Mouse (Mus musculus) kidney, adult 11 months (tissue): ENCODE measurements around the gene Rab3gap1.
A peak's percentile ranks its signal among the peaks of the same experiment; 100 is the strongest.
"Not testable (repeated sequence)": the region's sequence is repeated elsewhere in the genome, so short reads cannot be mapped to it uniquely, and the experiment has no call there.

Experiments
- DNase-seq: peaks from one replicate; pipeline ENCODE4 v3.0.0; 2022

The Rab3gap1 gene

DNA sequence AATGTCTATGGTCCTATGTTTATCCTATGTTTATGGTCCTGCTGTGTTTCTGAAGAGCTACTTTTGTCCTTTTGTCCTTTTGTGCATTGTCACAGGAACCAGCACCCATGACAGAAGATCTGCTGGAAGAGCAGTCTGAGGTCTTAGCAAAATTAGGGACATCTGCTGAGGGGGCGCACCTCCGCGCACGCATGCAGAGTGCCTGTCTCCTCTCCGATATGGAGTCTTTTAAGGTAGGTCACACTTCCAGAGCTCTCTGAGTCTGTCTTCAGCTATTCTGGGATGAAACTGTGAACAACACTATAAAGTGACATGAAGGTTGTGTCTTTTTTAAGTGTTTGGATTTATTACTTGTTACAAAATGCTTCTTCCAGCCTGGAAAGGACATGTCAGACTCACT is 65.7 kb downstream of the Rab3gap1 start:
- DNase-seq = no peak

DNA sequence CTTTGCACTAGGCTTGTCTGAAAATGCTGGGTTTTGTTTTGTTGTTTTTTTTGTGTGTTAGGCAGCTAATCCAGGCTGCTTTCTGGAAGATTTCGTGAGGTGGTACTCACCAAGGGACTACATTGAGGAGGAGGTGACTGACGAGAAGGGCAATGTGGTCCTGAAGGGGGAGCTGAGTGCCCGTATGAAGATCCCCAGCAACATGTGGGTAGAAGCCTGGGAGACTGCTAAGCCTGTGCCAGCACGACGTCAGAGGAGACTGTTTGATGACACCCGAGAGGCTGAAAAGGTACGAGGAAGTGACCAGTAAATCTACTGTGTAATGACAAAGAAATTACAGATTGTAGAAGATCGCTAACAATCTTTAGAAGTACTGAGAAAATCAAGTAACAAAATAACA is 68.7 kb downstream of the Rab3gap1 start:
- no peak for DNase-seq

DNA sequence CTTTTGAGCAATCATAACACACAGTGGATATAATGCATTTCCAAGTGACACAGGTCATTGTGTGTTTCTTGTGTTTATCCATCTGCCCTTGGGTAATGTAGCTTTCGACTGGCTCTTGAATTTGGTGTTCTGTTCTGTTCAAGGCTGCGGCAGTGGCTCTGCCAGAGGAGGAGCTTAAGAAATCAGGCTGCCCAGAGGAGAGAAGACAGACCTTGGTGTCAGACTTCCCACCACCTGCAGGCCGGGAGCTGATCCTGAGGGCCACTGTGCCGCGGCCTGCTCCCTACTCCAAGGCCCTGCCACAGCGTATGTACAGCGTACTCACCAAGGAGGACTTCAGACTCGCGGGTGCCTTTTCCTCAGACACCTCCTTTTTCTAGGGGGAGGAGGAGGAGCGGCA is 73.7 kb downstream of the Rab3gap1 start:
- no peak for DNase-seq

DNA sequence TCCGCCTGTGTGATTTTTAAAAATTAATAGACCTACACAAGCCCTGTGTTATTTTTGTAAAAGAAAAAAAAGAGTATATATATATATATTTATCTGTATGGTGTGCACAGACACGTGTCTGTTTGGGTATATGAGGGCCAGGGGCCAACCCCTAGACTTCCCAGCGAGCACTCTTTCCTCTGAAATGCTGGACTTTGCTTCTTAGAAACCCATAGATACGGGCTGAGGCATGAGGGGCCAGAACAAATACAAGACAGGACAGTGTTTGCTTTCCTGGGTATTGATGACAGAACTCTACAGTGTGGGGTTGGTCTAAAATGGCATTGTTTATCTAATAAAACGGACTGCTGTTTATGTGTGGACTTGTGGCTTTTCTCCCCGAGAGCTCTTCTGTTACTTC is 74.9 kb downstream of the Rab3gap1 start:
- DNase-seq = no peak

DNA sequence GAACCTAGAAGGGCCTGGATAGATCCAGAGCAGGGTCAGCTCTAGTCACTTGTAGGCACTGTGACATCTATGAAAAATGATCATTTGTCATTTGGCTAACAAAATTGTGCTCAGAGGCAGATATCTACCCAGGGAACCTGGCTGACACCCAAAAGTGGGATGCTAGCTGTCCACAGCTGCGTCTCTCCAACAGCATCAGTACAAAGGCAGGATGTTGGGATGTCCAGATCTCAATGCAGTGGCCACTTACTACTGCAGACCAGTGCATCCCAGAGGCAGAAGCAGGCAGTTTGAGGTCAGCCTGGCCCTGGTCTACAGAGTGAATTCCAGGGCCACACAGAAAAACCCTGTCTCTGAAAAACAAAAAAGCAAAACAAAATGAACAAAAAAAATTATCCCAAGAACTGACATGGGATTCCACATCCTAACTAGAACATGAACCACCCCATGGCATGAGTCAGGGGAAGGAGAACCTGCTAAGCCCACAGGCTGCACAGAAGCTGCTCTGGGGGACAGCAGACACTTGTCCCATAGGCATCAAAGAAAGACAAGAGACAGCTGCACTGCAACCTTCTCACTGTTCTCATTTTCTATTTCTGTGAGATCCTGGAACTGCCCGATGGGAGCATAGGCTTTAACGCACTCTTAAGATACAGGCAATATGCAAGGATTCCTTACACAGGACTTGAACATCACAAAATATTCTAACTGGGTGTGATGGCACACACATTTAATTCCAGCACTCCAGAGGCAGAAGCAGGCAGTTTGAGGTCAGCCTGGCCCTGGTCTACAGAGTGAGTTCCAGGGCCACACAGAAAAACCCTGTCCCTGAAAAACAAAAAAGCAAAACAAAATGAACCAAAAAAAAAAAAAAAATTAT is 77.4 kb downstream of the Rab3gap1 start:
- DNase-seq = no peak

DNA sequence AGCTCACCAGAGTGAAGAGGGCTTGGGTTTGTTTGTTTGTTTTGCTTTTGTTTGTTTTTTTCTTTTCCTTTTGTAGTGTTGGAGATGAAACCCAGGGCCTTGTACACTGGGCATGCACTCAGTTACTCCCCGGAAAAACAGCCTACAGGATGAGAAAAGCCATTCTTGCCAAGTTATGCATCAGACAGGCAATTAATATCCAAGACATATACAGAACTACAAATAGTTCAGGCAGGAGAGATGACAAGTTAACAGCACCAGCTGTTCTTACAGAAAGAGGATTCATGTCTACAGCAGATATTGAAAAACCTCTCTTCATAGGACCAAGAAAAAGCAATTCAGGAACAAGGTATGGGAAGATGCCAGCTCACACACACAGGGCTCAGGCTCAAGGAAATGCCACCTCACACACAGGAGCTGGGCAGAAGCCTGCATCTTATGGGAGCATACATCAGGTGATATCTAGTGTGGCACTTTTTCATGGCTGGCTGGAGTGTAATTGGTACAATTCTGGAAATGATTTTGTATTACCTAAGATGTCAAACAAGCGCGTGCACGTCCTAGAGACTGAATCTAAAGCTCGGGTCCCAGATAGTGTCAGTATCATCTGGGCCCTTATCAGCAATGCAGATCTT is 78.2 kb downstream of the Rab3gap1 start:
- no peak for DNase-seq

DNA sequence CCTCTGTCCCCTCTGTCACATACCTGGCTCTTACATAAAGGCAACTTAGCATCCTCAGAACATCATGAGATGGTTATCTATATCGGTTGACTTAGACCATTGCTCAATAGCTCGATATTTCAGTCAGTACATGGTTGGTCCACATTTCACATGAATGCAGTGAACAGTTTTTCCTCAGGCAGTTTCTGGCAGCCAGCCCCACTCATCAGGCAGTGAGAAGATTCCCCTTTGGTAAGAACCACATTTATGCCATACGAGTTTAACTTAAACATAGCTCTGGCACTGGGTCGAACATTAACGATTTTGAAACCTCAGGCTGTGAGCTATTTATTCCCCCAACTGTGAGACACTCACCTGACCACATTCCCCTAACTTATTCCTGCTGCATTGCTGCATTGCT is 80.2 kb downstream of the Rab3gap1 start:
- no peak for DNase-seq

DNA sequence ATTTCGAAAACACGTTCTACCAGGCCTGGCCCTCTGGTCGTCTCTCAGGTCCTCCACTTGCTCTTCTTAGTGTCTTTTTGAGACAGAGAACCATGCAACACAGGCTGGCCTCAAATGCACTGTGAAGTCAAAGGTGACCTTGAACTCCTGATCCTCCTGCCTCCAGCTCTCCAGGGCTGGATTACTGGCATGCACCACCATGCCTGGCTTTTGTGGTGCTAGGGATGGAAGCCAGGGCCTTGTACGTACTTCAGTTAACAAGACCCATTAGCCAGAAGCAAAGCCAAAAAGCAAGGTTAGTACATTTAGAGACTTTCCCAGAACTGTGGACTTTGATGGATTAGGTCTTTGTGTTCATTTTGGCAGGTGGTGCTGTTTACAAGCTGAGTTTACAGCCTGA is 83.7 kb downstream of the Rab3gap1 start:
- DNase-seq = no peak

DNA sequence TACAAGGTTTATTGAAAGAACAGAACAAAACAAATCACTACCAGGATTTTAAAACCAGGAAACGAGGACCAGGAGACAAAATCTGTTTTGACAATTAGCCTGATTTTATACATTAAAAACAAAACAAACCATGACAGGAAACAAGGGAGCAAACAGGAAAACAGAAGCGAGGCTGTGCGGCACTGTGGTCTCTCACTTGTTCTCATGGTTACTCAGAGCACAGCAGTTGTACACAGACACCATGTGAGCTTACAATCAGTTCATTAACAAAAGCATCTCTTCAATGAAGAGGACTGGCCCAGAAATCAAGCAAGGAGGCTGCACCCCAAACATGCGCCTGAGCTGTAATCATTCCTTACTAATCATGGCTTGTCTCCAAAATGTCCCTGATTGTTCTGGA is 85.6 kb downstream of the Rab3gap1 start:
- DNase-seq = not testable (repeated sequence)

DNA sequence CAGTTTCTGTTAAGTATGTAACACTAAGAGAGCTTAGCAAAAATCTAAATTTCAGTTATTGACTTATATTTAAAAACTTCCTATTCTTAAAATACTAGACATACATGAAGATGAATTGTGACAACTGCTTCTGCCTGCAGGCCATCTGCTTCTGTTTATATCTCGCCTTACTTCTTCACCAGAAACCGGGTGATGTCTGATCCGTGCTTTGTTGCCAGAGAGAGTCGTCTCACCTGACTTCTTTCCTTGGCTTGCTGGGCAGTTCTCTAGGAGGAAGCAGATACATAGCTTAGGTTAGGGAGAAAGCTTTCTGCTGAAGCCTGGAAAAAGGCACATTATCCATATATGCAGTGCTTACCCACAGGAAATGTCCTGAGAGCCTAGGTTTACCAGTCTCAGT is 86.2 kb downstream of the Rab3gap1 start:
- DNase-seq = no peak

DNA sequence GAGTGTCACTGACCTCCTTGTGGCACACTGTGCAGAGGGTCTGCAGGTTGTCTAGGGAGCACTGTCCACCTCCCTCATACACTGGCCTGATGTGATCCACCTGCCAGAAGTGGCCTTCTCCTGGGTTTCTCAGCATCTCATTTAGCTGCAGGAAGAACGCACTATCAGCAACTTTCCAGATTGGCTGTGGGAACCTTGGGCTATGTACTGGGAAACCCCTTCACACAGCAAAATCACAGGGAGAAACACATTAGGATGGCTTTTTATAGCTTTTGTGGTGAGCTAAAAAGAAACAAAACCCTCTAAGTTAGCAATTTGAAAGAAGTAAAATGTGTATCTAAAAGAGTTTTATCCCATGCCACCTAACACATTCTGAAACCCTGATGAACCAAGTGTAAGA is 88.0 kb downstream of the Rab3gap1 start:
- DNase-seq = no peak

DNA sequence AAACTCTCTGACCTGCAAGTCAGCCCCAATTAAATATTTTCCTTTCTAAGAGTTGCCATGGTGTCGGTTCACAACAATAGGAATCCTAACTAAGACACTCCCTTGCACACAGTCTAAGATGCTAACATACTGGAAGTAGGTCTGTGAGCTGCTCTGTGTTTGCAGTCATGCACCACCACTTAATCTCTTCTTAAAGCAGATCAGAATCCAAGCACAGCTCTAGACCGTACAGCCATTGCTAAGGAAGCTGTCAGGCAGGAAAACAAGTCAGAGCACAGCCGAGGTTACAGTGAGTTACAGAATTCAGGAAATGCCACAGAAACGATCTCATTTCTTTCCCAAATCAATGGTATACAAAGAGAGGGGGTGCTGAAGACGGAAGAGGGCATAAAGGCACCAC is 90.2 kb downstream of the Rab3gap1 start:
- DNase-seq = no peak

DNA sequence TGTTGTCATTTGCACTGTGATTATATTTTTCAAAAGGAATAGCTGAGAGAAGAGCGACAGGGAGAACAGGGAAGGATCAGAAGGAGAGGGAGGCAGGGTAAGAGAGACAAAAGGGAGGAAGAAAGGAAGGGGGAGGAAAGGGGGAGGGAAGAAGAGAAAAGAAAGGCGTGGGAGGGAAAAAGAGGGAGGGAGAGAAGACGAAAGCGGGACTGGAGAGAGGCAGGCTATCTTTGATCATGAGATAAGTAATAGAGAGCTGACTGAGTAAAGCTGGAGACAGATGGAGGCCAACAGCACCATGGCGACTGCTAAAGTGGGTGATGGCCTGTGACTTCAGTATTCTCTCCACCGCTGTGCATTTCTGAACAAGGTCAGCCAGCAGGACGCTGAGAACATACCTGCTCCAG is 90.7 kb downstream of the Rab3gap1 start:
- no peak for DNase-seq

DNA sequence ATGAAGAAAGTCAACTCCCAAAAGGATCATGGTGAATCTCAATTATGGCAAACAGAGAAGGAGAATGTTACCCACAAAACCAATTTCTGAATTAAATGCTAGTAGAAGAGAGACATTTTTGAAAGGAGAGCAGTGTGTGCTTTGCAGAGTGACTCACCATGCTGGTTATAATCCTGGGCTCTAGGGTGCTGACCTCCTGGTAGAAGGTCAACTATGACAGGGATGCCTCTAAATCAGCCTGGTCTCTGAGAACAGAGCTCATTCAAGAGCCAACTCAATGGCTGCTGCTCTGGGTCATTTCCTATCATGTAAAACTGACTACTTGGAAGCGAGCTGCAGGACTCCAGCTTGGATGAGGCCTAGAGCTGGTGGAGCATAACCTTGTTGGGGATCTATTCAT is 92.6 kb downstream of the Rab3gap1 start:
- peak; percentile 8 for DNase-seq

DNA sequence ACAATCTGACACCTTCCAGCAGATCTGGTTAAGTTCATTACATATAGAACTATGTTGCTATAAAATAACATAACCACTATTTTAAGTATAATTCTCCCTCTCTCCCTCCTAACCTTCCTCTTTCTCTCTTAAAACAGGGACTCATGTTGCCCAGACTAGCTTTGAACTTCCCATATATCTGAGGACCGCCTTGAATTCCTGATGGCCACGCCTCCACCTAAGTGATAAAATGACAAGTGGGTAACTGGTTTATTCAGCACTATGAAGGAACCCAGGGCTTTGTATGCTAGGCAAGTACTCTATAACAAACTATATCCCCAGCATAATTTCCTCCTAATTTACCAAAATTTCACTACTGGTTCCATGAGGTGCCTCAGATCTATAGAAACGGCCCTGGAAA is 94.8 kb downstream of the Rab3gap1 start:
- no peak for DNase-seq

DNA sequence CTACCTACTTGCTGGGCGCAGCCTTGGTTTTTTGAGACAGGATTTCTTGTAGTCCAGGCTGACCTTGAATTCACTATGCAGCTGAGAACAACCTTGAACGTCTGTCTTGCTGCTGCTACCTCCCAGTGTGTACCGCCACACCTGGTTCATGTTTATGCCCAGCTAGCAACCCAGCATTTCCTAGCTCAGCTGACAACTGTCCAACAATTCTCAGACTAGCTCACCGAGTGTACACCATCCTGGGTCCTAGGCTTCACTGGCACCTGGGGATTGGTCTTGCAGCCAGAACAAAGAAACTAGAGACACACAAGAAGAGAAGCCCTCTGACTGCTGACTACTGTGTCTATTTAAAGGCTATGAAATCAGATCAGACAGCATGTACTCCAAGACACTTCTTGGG is 102.3 kb downstream of the Rab3gap1 start:
- no peak for DNase-seq

DNA sequence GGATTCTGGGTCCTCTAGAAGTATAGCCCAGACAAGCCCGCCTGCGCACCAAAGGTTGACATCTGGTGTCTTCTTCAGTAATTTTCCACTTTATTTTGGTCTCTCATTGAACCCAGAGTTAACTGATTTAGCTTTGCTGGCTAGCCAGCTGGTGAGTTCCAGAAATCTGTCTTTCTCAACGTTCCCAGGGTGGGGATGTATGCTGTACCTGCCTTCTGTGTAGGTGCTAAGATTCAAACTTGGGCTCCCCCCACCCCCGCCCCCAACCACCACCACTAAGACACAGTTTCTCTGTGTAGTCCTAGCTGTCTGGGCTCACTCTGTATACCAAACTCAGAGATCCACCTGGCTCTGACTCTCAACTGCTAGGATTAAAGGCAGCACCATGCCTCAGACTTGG is 105.5 kb downstream of the Rab3gap1 start:
- no peak for DNase-seq

DNA sequence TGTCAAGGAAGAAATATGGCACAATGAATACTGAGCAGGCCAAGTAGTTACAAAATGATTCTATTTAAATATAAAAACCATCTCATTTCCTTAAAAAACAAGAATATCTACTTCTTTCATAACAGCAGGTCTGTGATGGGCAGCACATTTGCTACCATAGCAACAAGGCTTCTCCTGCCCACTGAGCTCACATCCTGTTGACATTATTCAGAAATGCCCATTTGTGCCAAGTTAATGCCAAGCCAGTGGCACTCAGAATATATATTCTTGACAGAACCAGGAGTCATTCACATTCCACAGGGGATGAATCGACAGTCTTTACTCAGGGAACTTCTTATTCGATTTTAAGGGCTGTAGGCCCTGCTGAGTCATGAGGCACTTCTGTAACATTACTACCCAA is 107.1 kb downstream of the Rab3gap1 start:
- DNase-seq = no peak

DNA sequence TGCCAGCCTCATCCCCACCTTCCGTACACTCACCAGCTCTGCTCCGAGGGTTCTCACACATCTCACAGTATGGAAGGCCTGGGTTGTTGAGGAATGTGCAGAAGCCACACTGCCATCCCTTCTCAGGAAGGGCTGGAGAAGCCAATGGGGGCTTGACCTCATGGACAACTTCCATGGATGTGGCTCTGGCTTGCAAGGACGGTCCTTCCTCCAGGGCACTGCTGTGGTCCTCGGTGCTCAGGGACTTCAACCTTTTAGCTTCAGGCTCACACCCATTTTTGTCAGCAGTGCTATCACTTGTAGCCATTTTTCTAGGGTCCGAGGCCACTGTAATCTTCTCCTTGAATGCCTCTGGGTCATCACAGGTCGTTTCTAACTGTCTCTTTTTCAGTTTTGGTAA is 107.5 kb downstream of the Rab3gap1 start:
- DNase-seq = no peak

DNA sequence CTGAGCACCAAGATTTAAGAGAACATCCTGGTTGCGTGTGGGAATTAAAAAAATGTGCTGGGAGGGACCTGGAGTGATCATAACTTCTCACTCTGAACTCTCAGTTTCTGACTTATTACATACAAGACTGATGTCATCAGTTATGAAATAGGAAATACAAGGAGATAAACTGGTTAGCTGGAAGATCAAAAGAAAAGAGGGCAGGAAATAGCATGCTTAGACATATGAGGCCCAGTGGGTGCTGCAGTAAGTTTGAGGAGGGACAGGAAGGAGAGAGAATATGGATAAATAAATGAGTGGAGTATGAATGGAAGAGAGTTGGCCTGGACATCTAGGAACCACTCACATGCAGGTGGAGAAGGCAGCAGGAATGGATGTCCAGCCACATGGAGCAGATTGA is 109.6 kb downstream of the Rab3gap1 start:
- no peak for DNase-seq

DNA sequence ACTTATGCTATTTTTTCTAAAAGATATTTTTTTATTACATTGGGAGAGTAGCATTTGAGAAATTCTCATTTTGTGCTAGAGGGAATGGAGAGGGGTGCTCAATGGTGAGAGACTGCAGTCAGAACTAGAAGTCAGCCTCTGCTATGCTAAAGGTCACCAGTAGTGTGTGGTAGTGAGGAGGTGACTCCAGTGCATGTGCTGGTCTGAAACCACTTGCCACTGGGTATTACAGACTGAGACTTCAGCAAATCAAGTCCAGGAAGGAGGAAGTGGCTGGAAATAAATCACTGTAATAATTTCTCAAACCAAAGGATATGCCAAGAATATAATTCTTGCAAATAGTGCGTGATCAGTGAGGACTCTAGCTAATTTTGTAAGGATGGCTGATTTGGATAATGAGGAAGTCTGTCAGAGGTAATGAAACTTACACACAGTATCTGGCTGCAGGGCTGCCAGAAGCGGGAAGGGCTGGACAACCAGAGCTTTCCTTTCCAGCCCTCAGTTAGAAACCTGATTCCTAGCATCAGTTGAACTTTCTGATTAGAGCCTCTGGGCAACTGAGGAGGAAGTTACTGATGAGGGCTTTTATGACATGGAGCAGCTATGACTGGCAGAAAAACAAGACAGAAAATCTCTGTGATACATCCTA is 112.5 kb downstream of the Rab3gap1 start:
- no peak for DNase-seq

DNA sequence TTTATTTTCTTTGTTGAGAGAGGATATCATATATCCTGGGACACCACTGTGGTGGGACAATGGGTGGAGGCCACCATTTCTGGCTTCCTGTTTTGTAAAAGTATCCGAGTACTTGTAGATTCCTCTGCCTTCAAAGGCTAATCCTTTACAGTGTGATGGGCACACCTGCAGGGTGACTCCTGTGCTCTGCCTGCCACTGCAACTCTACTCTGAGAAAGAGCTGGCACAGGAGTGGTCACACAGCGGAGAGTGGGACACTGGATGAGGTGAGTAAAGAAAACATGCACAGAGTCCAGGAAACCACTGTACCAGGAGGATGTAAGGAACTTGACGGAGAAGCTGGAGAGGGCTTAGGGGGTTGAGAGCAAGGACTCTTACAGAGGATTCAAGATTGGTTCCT is 113.7 kb downstream of the Rab3gap1 start:
- DNase-seq = no peak

DNA sequence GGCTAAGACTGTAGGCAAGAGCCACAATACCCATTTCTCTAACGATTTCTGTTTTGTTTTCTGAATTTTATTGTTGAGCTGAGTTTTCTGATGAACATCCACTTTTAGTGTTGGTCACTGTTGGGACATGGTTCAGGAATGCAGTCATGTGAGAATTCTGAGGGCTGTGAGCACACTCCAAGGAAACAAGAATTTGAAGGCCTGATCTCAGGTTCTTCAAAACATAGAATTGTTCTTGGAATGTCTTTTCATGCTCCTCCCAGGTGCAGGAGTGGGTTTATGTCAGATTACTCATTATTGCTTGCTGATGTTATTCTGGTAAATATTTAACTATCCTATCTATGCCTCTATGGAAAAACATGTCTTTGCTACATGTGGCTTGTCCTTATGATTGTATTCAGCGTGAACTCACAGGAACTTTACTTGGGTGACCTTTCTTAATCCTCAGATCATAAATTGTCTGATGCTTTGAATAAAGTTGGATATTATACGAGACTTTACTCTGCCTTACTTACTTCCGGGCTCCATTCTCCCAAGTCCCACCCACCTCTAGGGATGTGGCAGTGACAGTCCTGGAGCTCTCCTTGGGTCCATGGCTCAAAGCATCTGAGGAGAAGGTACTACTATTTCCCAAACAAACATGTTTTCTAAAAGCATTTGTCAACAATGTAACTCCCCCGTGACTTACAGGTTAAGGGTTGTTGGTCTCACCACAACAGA is 114.9 kb downstream of the Rab3gap1 start:
- no peak for DNase-seq

DNA sequence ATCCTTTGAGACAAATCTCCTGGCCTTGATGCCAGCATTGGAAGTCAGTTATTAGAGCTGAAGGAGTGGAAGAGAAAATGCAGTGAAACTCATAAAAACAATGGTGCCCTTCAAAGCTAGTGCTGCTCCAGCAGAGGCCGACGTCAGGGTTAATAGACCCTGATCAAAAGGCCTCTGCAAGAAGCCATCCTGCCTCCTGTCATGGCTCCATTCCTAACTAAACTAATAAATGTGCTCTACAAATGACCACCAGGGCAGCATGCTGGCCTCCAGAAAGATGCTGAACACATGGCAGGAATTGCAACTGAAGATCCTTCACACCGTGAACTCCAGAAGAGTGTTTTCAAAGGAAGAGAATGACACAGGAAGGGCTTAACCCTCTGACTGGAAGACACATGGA is 116.8 kb downstream of the Rab3gap1 start:
- DNase-seq = no peak
